Mouse (Mus musculus): ENCODE data around the gene Smug1.

Smug1 gene

DNA sequence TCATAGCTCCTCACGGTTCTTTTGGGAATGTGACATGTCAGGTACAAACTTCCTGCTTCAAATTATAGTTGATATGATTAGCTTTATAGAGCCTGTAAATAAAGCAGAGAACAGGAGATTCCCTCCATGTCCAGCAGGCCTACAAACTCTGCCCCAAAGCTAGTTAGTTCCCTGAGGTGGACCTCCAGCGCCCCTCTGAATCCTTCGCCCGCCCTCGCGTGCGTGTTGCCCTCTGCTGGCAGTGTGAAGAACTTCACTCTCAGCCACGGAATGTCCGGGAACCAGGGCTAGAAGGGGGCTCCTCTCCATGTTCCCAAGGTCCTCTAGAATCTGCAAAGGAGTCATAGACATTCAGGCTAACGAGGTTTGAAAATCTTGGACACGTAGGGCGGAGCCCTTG, 11.2 kb upstream of the Smug1 start:
- in situ Hi-C loops (cut with MboI, MseI), result no loop called here

DNA sequence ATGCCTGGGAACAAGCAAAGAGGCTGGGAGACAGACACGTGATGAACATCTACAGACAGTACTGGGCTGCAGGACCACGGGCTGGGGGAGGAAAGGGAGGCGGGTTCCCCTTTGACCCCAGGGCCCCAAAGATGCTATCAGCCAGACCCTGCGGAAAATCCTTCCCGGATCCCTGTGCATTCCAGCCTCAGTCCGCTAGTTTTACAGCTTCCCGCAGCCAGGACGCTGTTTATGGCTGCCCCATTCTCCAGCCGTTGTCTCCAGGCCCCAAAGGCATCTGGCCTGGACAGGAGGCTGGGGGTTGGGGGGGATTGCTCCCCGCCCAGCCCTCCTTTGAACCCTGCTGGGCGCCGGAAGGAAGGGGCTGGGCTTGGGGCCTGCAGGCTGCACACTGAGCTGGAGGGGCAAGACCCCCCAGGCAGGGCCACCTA, 10.7 kb upstream of the Smug1 start:
- in situ Hi-C loops (cut with MboI, MseI), result no loop called here

- in situ Hi-C loops (cut with MboI, MseI), result no loop called here
Measured at GRCm38 (mm10) chr15:103176874-103177421, 10.1 kb upstream of the Smug1 start.

- in situ Hi-C loops (cut with MboI, MseI), result loop anchor here (5.0 kb wide), 1 partner anchor 186 kb away; no protein-coding TSS in a partner anchor
Measured at GRCm38 (mm10) chr15:103173251-103173650, 6.4 kb upstream of the Smug1 start.

- in situ Hi-C loops (cut with MboI, MseI), result loop anchor here (5.0 kb wide), 1 partner anchor 185 kb away; no protein-coding TSS in a partner anchor
Measured at GRCm38 (mm10) chr15:103172537-103172936, 5.6 kb upstream of the Smug1 start.

DNA sequence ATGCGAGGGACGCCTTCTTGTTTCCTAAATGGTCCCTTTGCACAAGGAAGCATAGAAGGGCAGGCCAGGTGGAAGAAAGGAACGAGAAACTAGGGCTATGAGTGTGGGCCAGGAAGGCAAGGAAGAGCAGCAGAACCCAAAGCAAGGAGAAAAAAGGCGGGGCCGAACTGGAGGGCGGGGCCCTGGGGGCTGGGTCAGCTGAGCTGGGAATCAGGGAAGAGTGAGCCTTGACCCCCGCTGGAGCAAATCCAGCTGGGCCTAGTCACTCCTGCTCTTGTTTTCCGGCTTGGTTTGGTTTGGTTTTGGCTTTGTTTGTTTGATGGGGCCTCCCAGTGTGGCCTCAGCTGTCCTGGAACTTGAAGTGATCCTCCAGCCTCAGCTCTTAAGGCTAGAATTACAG, 4.4 kb upstream of the Smug1 start:
- in situ Hi-C loops (cut with MboI, MseI), result loop anchor here (5.0 kb wide), 1 partner anchor 184 kb away; no protein-coding TSS in a partner anchor

- in situ Hi-C loops (cut with MboI, MseI), result loop anchor here (5.0 kb wide), 1 partner anchor 183 kb away; no protein-coding TSS in a partner anchor
Measured at GRCm38 (mm10) chr15:103170316-103170679, 3.4 kb upstream of the Smug1 start.

- in situ Hi-C loops (cut with MboI, MseI), result loop anchor here (5.0 kb wide), 1 partner anchor 182 kb away; no protein-coding TSS in a partner anchor
Measured at GRCm38 (mm10) chr15:103169612-103170315, 2.9 kb upstream of the Smug1 start.

GRCm38 (mm10) chr15:103168801-103169611, 2.1 kb upstream of the Smug1 start:
- in situ Hi-C loops (cut with MboI, MseI), result no loop called here

- in situ Hi-C loops (cut with MboI, MseI), result no loop called here
Measured at GRCm38 (mm10) chr15:103167786-103168185, 894 bp upstream of the Smug1 start.

DNA sequence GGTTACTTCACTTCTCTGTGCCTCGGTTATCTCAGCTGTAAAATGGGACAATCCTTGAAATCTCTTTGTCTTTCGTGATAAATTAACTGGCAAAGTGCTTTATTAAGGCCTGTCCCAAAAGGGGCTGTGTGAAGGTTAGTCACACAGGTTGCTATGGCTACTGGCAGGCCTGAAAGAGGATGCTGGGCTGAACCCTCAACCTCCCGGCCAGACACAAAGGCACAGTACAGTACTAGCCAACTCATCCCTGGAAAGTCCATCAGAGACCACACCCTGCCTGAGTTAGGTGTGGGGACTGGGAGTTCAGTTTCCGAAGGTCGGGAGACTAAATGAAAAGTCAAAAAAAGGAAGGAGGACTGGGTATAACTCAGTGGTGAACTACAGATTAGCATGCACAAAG, 968 bp downstream of the Smug1 start:
- in situ Hi-C loops (cut with MboI, MseI), result no loop called here

- in situ Hi-C loops (cut with MboI, MseI), result no loop called here
Measured at GRCm38 (mm10) chr15:103165379-103165778, 1.5 kb downstream of the Smug1 start.

DNA sequence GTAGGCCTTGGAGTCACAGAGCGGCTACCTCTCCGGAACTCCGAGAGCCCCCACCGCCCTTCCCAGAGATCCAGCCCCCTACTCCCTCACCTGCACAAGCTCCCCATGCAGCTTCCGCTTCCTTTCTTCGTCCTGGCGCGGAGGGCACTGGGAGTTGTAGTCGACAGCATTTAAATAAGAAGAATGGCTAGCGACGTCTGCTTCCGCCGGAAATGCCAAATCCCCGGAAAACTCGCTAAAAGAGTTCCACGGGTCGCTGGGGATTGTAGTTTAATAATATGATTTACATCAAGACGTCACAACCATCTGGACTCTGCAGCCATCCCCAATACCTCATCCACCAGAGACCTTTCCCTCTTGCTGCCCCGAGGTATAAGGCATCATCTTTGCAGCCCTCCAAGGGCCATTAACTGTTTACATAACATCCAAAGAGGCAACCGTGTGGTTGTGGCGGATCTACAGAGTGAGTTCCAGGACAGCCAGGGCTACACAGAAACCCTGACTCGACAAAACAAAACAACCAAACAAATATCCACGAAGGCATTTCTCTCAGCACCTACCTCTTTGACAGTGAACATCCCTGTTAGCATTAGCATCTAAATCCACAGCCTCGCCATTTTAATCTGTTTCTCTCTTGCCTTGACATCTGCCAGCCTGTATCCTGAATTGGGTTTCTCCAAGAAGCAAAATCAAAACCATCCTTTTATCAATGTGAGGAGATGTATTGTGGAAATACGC, 3.5 kb downstream of the Smug1 start:
- in situ Hi-C loops (cut with MboI, MseI), result no loop called here

DNA sequence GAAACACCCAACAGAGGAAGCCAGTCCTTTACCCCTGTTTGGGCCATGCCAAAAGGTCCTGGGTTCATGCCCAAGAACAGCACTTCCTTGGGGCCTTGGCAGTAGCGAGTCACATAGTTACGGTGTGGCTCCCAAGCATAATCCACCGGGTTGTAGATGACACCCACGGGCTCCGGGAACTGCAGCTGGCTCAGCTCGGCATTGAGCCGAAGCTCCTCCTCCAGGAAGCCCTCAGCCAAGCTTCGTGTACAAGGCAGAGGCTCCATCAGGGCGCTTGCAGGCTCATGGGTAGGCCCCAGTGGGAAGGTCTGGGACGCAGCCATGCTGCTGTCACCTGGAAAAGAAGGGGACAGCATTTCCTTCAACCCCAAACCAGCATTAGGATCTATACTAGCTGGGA, 9.3 kb downstream of the Smug1 start:
- in situ Hi-C loops (cut with MboI, MseI), result no loop called here

DNA sequence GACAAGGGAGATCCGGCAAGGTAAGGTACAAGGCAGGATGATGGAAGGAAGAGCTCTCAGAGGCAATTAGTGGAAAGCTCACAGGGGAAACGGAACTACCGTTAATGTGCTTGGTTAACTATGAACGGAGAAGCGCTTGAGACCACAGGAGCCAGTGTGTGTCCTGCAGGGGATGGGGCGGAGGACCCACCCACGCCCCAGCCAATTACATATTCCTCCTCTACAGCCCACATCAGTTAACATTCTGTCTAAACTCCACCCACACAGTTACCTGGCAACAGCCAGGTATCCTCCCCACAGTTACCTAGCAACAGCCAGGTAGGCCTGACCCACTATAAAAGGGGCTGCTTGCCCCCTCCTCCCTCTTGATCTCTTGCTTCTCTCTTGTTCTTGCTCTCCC, 10.0 kb downstream of the Smug1 start:
- in situ Hi-C loops (cut with MboI, MseI), result no loop called here

DNA sequence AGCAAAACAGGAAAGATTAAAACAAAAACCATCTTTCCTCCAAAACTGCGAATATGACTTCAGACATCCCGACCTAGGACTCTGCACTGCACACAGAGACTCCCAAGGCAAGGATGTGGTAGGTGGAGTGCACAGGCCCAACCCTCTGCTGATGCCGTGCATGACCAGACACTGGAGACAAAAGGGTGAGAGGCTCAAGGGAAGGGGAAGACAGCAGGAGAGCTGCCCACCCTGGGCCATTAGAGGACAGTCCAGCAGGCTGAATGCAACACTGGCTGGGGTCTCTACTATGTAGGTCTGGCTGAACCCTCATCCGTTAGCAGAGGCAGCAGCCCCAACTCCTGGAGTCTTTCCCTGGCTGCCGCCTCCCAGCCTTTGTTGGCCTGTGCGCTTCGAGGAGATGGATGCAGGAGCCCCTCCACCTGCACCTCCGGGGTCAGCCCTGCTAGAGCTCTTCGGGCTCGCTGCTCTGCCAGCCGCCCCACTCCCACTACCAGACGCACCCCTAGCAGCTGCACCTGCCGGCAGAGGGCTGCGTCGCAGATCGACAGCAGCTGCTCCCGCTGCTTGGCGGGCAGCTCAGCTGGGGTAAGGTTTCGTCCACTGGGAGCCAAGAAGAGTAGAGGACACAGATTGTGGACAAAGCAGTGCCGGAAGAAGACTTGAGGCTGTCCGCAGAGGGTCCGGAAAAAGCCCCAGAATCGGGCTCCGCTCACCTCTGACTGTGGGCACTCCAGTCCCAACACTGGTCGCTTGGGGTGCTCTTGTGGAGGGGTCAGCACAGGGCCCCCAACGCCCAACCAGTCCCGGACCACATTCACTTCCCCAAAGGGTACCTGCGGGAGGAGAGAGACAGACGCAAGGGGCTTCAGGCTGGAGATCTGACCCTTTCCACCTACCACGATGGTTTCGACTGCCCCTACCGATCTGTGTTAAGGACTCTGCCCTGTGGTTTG, 11.2 kb downstream of the Smug1 start:
- in situ Hi-C loops (cut with MboI, MseI), result no loop called here

DNA sequence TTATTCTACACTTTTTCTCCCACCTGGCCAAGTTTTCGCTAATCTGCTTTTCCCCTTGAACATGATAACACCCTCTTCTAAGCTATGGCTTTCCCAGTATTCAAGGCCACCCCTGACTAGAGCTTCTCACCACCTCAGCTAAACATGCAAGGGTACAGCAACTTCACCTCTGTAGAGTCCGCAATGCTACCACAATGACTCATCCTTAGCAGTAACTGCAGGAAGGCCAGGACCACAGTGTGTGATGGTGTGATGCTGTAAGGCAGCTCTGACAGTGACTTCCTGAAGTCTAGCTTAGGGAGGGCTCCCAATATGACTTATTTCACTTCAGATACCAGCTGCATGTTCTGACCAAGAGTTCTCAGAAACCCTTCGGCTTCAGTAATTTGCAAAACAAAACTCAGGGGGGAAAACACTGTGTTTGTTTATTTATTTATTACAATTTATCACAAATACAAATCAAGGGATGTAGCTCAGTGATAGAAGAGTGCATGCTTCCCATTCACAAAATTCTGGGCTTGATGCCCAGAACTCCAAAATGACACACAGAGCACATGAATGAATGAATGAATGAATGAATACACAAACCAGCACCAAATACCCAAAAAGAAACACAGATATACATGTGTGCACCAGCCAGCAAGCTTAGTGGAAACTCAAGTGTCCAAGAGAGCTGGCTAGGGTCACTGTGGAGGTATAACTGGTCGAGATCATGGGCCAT, 13.8 kb downstream of the Smug1 start:
- in situ Hi-C loops (cut with MboI, MseI), result no loop called here

GRCm38 (mm10) chr15:103152371-103152770, 14.5 kb downstream of the Smug1 start:
- in situ Hi-C loops (cut with MboI, MseI), result no loop called here

DNA sequence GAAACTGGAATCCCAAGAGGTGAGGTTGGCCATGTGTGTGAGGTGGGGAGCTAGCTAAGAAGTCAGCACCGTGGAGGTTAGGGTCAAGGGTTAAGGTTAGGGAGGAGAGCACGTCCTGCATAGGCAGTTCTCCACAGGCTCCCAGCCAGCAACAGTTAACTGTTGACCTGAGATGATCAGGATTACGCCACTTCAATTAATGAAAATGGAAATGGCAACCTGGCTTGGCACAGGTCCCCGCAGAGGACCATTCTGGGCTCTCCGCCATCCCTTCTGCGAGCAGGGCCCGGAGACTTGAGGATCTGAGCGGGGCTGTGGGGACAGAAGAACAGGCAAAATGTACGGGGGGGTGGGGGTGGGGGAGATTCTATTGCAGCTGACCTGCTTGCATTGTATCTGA, 19.1 kb downstream of the Smug1 start:
- in situ Hi-C loops (cut with MboI, MseI), result no loop called here

DNA sequence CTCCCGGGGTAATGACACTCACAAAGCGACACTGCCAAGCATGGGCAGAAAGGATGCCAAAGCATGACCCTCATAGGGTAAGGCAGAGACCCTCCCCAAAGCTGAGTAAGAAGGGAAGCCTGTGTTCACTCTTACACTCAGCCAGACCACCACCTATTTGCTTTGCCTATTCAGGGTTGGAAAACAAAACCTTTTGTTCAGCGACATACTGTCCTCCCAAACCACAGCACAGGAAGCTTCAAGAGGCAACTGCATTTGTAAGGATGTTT, 19.5 kb downstream of the Smug1 start:
- in situ Hi-C loops (cut with MboI, MseI), result no loop called here
